Mouse (Mus musculus): ENCODE results near the gene Zfp423. TPM values are rescaled to one million over a fixed set of nuclear protein-coding genes. Genes with fewer than 3 reads are reported as not detected.

Gene Zfp423
- total RNA-seq, 4 experiments from 2014 or later = 8.4 to 14.8 (median 13.9) TPM

- no peak for DNase-seq (ENCODE audit: low spot score in 2 of 2)
Measured at GRCm38 (mm10) chr8:87620225-87620624, 339.2 kb downstream of the Zfp423 start.

GRCm38 (mm10) chr8:87619529-87619928 lies 339.9 kb downstream of the Zfp423 start:
- DNase-seq (ENCODE audit: low spot score in 2 of 2) = no peak

- DNase-seq (ENCODE audit: low spot score in 2 of 2) = no peak
Measured at GRCm38 (mm10) chr8:87619118-87619517, 340.3 kb downstream of the Zfp423 start.

GRCm38 (mm10) chr8:87613701-87614100 lies 345.7 kb downstream of the Zfp423 start:
- DNase-seq (ENCODE audit: low spot score in 2 of 2) = no peak

Other genes with a start within 250 kb of the Zfp423 start
- 10 to 100 TPM; 40.7 to 52.9 (median 44.1) TPM for gene Cnep1r1, start 159.2 kb upstream of the Zfp423 start, total RNA-seq (2022)
- 10 to 100 TPM; 30.2 to 41.2 (median 33.5) TPM for gene Heatr3, start 178.3 kb upstream of the Zfp423 start, total RNA-seq (2022)
- 10 to 100 TPM; 12.1 to 16.0 (median 13.5) TPM for gene Tent4b, start 239.6 kb upstream of the Zfp423 start, total RNA-seq (2022)